Mouse (Mus musculus): ENCODE measurements at regions not wholly inside any gene's neighbourhood (a gene's known extent, or its start where the extent isn't known, plus 50 kb on each side); places are given as distances from the start of the nearest gene placed in this dataset.

GRCm38 (mm10) chr4:56319134-56319533, 420.7 kb upstream of the Gm26657 start:
- no peak overlapping the region for H3K4me3 ChIP-seq
- intact Hi-C loops (cut with DNase I), result no loop called here
- DNase-seq (ENCODE audit: extremely low spot score in 1 of 2, low spot score in 2 of 2), result no peak
- TF ChIP-seq CTCF (IDR thresholded peaks at IDR 0.05), result no peak
- no peak overlapping the region for H3K27ac ChIP-seq

GRCm38 (mm10) chr4:56305664-56306330, 434.1 kb upstream of the Gm26657 start:
- TF ChIP-seq CTCF (IDR thresholded peaks at IDR 0.05), result no peak
- Histone ChIP-seq H3K4me3 (no peak overlapping the region), H3K27ac (no peak overlapping the region)
- DNase-seq (ENCODE audit: extremely low spot score in 1 of 2, low spot score in 2 of 2), result no peak
- intact Hi-C loops (cut with DNase I), result no loop called here

- no peak overlapping the region for H3K4me3 ChIP-seq
- TF ChIP-seq CTCF (IDR thresholded peaks at IDR 0.05), result no peak
- H3K27ac ChIP-seq, result no peak overlapping the region
- no peak for DNase-seq (ENCODE audit: extremely low spot score in 1 of 2, low spot score in 2 of 2)
- intact Hi-C loops (cut with DNase I), result no loop called here
Observed at GRCm38 (mm10) chr4:56304275-56304674, 435.6 kb upstream of the Gm26657 start.

- H3K27ac ChIP-seq, result no peak overlapping the region
- H3K4me3 ChIP-seq, result no peak overlapping the region
- DNase-seq (ENCODE audit: extremely low spot score in 1 of 2, low spot score in 2 of 2), result no peak
- TF ChIP-seq CTCF (IDR thresholded peaks at IDR 0.05), result no peak
- intact Hi-C loops (cut with DNase I), result no loop called here
Observed at GRCm38 (mm10) chr4:56287980-56288379, 451.9 kb upstream of the Gm26657 start.

- no peak overlapping the region for H3K27ac ChIP-seq
- H3K4me3 ChIP-seq, result no peak overlapping the region
- no peak for TF ChIP-seq CTCF (IDR thresholded peaks at IDR 0.05)
- intact Hi-C loops (cut with DNase I), result no loop called here
- no peak for DNase-seq (ENCODE audit: extremely low spot score in 1 of 2, low spot score in 2 of 2)
Observed at GRCm38 (mm10) chr4:56284490-56284889, 455.4 kb upstream of the Gm26657 start.

GRCm38 (mm10) chr4:56275836-56276235, 464.0 kb upstream of the Gm26657 start:
- TF ChIP-seq CTCF (IDR thresholded peaks at IDR 0.05), result no peak
- no peak for DNase-seq (ENCODE audit: extremely low spot score in 1 of 2, low spot score in 2 of 2)
- H3K4me3 ChIP-seq, result no peak overlapping the region
- intact Hi-C loops (cut with DNase I), result no loop called here
- no peak overlapping the region for H3K27ac ChIP-seq

- Histone ChIP-seq H3K27ac (no peak overlapping the region), H3K4me3 (no peak overlapping the region)
- no peak for TF ChIP-seq CTCF (IDR thresholded peaks at IDR 0.05)
- intact Hi-C loops (cut with DNase I), result no loop called here
- no peak for DNase-seq (ENCODE audit: extremely low spot score in 1 of 2, low spot score in 2 of 2)
Observed at GRCm38 (mm10) chr4:56271390-56271789, 468.5 kb upstream of the Gm26657 start.

- no peak overlapping the region for H3K27ac ChIP-seq
- DNase-seq (ENCODE audit: extremely low spot score in 1 of 2, low spot score in 2 of 2), result no peak
- intact Hi-C loops (cut with DNase I), result no loop called here
- no peak for TF ChIP-seq CTCF (IDR thresholded peaks at IDR 0.05)
- H3K4me3 ChIP-seq, result no peak overlapping the region
Observed at GRCm38 (mm10) chr4:56264626-56265025, 475.2 kb upstream of the Gm26657 start.

GRCm38 (mm10) chr4:56263822-56264221, 476.0 kb upstream of the Gm26657 start:
- TF ChIP-seq CTCF (IDR thresholded peaks at IDR 0.05), result no peak
- DNase-seq (ENCODE audit: extremely low spot score in 1 of 2, low spot score in 2 of 2), result no peak
- Histone ChIP-seq H3K27ac (no peak overlapping the region), H3K4me3 (no peak overlapping the region)
- intact Hi-C loops (cut with DNase I), result no loop called here

- TF ChIP-seq CTCF (IDR thresholded peaks at IDR 0.05), result no peak
- intact Hi-C loops (cut with DNase I), result no loop called here
Observed at GRCm38 (mm10) chr4:56262589-56262988, 477.3 kb upstream of the Gm26657 start.

GRCm38 (mm10) chr4:56261992-56262391, 477.9 kb upstream of the Gm26657 start:
- no peak for DNase-seq (ENCODE audit: extremely low spot score in 1 of 2, low spot score in 2 of 2)
- H3K4me3 ChIP-seq, result no peak overlapping the region
- intact Hi-C loops (cut with DNase I), result no loop called here
- H3K27ac ChIP-seq, result no peak overlapping the region
- no peak for TF ChIP-seq CTCF (IDR thresholded peaks at IDR 0.05)

More at GRCm38 (mm10) chr4:56262589-56262988, 477.3 kb upstream of the Gm26657 start:
- DNase-seq (ENCODE audit: extremely low spot score in 1 of 2, low spot score in 2 of 2), result no peak
- Histone ChIP-seq H3K4me3 (no peak overlapping the region), H3K27ac (no peak overlapping the region)

GRCm38 (mm10) chr4:56252375-56252774, 487.5 kb upstream of the Gm26657 start:
- intact Hi-C loops (cut with DNase I), result no loop called here

GRCm38 (mm10) chr4:56251766-56252165, 488.1 kb upstream of the Gm26657 start:
- Histone ChIP-seq H3K4me3 (no peak overlapping the region), H3K27ac (no peak overlapping the region)
- TF ChIP-seq CTCF (IDR thresholded peaks at IDR 0.05), result no peak
- intact Hi-C loops (cut with DNase I), result no loop called here
- no peak for DNase-seq (ENCODE audit: extremely low spot score in 1 of 2, low spot score in 2 of 2)

More at GRCm38 (mm10) chr4:56252375-56252774, 487.5 kb upstream of the Gm26657 start:
- DNase-seq (ENCODE audit: extremely low spot score in 1 of 2, low spot score in 2 of 2), result no peak
- no peak overlapping the region for H3K4me3 ChIP-seq
- H3K27ac ChIP-seq, result no peak overlapping the region
- no peak for TF ChIP-seq CTCF (IDR thresholded peaks at IDR 0.05)
